Mouse (Mus musculus): ENCODE results near the gene Gnat1.

DNA sequence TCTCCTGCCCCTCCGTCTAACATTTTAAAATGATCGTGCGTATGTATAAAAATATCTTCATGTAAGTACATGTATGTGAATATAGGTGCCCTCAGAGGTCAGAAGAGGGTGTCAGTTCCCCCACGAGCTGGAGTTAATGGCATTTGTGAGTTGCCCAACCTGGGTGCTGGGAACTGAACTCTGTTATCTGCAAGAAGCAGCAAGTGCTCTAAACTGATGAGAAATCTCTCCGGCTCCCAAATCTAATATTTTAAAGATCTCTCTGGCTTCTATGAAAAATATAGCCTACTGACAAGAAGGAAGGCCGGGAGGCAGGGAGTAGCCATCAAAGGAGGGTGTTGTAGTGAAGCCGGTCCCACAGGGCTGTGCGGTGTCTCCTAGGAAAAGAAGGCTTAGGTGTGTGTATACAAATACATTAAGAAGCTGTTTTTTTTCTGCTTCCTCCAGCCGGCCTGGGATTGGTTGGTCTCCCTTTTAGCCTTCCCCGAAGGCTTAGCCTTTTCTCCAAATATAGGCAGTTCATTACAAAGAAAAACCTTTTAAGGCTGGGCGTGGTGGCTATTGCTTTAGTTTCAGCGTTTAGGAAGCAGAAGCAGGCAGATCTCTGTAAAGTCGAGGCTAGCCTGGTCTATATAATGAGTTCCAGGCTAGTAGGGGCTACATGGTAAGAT lies 35.8 kb downstream of the Gnat1 start:
- TF ChIP-seq POLR2A (IDR thresholded peaks at IDR 0.05; ENCODE audit: low read depth, low read length) (no peak), CTCF (conservative IDR thresholded peaks at IDR 0.05; ENCODE audit: insufficient read depth, insufficient read length, low read depth, low read length) (no peak)
